In genomic region chr16:48280883-48281282, GRCm38 (mm10) we compare ENCODE assay signal across 24 mouse cellular contexts. TPM values are rescaled to one million over a fixed set of nuclear protein-coding genes. Genes with fewer than 3 reads are reported as not detected.
"Had no signal": no experiment of that assay in that cellular context is flagged by ENCODE, and none has a peak within 500 bp of the region (broad histone marks: within the 10 kb centered on the region; RNA-seq: fewer than 3 reads in every experiment).

No protein-coding gene starts in this region.

- H3K4me2 ChIP-seq: neural tube, embryonic 15.5 days; stomach, embryonic 15.5 days had no signal

- H3K4me1 ChIP-seq: neural tube, embryonic 15.5 days; stomach, embryonic 15.5 days had no signal

- H3K36me3 ChIP-seq: neural tube, embryonic 15.5 days; stomach, embryonic 15.5 days had no signal

- H3K4me3 ChIP-seq: neural tube, embryonic 15.5 days; stomach, embryonic 15.5 days had no signal

- H3K9ac ChIP-seq: neural tube, embryonic 15.5 days; stomach, embryonic 15.5 days had no signal

- H3K27ac ChIP-seq: neural tube, embryonic 15.5 days; stomach, embryonic 15.5 days; stomach, postnatal 0 days had no signal

- H3K27me3 ChIP-seq: neural tube, embryonic 15.5 days; stomach, embryonic 15.5 days had no signal

- H3K9me3 ChIP-seq: neural tube, embryonic 15.5 days; stomach, embryonic 15.5 days had no signal

- DNase-seq: retina, postnatal 1 day; right cerebral cortex, adult 18-20 months; right cerebral cortex, postnatal 14 days; right cerebral cortex, postnatal 25 days; right cerebral cortex, postnatal 4 days; spleen, adult 18-20 months; thymus, adult 18-20 months; thymus, adult 2 months; thymus, postnatal 14 days; thymus, postnatal 25 days; thymus, postnatal 36 days; thymus, postnatal 4 days had no signal

RNA-seq across cellular contexts. Expression of gene Dppa4, which starts 2.6 kb away (rescaled TPM):
- total RNA-seq: neutrophil, adult 5-6 weeks had no signal
- polyA plus RNA-seq: neural tube, embryonic 14.5 days; neural tube, embryonic 15.5 days; small intestine, adult 2 months; spleen, adult 2 months; stomach, embryonic 14.5 days; stomach, embryonic 15.5 days; stomach, embryonic 16.5 days; stomach, postnatal 0 days; thymus, adult 2 months; thymus, postnatal 0 days; urinary bladder, adult 2 months had no signal

RNA-seq across cellular contexts. Expression of gene Dppa2, which starts 22.8 kb away (rescaled TPM):
- total RNA-seq: neutrophil, adult 5-6 weeks had no signal
- polyA plus RNA-seq: neural tube, embryonic 14.5 days; neural tube, embryonic 15.5 days; small intestine, adult 2 months; stomach, embryonic 14.5 days; stomach, embryonic 15.5 days; stomach, embryonic 16.5 days; stomach, postnatal 0 days; testis, adult 2 months; thymus, adult 2 months; thymus, postnatal 0 days; urinary bladder, adult 2 months had no signal
